Comparison of ENCODE assay signal across 8 mouse cellular contexts in genomic region chr11:77494344-77494676, GRCm38 (mm10). TPM values are rescaled to one million over a fixed set of nuclear protein-coding genes. Genes with fewer than 3 reads are reported as not detected.
DNase-seq lines count a peak whose midpoint lies in the region; ATAC-seq and TF ChIP-seq lines count a peak whose summit lies in the region.

No protein-coding gene starts in this region.

- H3K36me3 ChIP-seq in heart, embryonic 10.5 days: peaks cover 5% of the 10 kb centered on the region
- peaks cover 16% of the 10 kb centered on the region for H3K36me3 ChIP-seq in C2C12 (ENCODE audit: control insufficient read depth, insufficient read depth)
- H3K36me3 ChIP-seq in forebrain, embryonic 14.5 days (ENCODE audit: control insufficient read depth, insufficient read depth, low read length): peaks cover 12% of the 10 kb centered on the region
- H3K36me3 ChIP-seq in liver, embryonic 14.5 days (replicated peaks; ENCODE audit: control insufficient read depth, insufficient read depth, low read depth): no peaks in the 10 kb centered on the region

- H3K79me3 ChIP-seq in C2C12 (ENCODE audit: low read depth): peaks cover 53% of the 10 kb centered on the region

- H3K9me3 ChIP-seq in heart, embryonic 10.5 days: no peaks in the 10 kb centered on the region
- H3K9me3 ChIP-seq in forebrain, embryonic 14.5 days (replicated peaks; ENCODE audit: control insufficient read depth, low read length): no peaks in the 10 kb centered on the region
- H3K9me3 ChIP-seq in liver, embryonic 14.5 days (ENCODE audit: control insufficient read depth, low read length): no peaks in the 10 kb centered on the region

- H3K4me2 ChIP-seq in forebrain, embryonic 14.5 days (ENCODE audit: low read length): peak overlapping the region; percentile 94
- H3K4me2 ChIP-seq in liver, embryonic 14.5 days (ENCODE audit: low read depth): peak overlapping the region; percentile 82

- peak overlapping the region; percentile 97 for H3K27ac ChIP-seq in heart, embryonic 10.5 days
- no peak overlapping the region for H3K27ac ChIP-seq in forebrain, embryonic 14.5 days (ENCODE audit: low read depth, low read length)
- H3K27ac ChIP-seq in liver, embryonic 14.5 days: no peak overlapping the region

- peaks cover 84% of the 10 kb centered on the region for H3K4me1 ChIP-seq in heart, embryonic 10.5 days
- peaks cover 36% of the 10 kb centered on the region for H3K4me1 ChIP-seq in forebrain, embryonic 14.5 days (ENCODE audit: control insufficient read depth, insufficient read depth, low read length)
- peaks cover 7 to 29% of the 10 kb centered on the region in 2 experiments; a peak in 3 of 4 replicates for H3K4me1 ChIP-seq in liver, embryonic 14.5 days (replicated peaks; ENCODE audit: control insufficient read depth in 2 of 2, insufficient read depth in 2 of 2, low read length in 1 of 2)

- H3K4me3 ChIP-seq in heart, embryonic 10.5 days: peak overlapping the region; percentile 99
- H3K4me3 ChIP-seq in C2C12 (ENCODE audit: insufficient read depth, poor library complexity, severe bottlenecking): peak overlapping the region; percentile 69
- H3K4me3 ChIP-seq in forebrain, embryonic 14.5 days (ENCODE audit: low read depth, low read length): peak overlapping the region; percentile 88
- H3K4me3 ChIP-seq in liver, embryonic 14.5 days (ENCODE audit: insufficient read depth in 1 of 2, low read depth in 2 of 2, low read length in 2 of 2): peak overlapping the region; percentile 55 to 82

- no peak for DNase-seq in heart, embryonic 10.5 days (ENCODE audit: low spot score)
- DNase-seq in heart, adult 8-10 months (ENCODE audit: low spot score): no peak
- DNase-seq in forebrain, embryonic 14.5 days (ENCODE audit: low spot score): no peak
- no peak for DNase-seq in liver, embryonic 14.5 days (ENCODE audit: low read depth in 3 of 3, low spot score in 3 of 3)
- no peak for DNase-seq in ovary, postnatal 36 days (ENCODE audit: low spot score)
- no peak for DNase-seq in adrenal gland, postnatal 36 days
- DNase-seq in natural killer cell, adult 2 months (ENCODE audit: low spot score in 2 of 2): no peak

- no peak for TF ChIP-seq CTCF in C2C12 (IDR thresholded peaks at IDR 0.05; ENCODE audit: control insufficient read depth, insufficient read depth, insufficient read length)
- no peak for TF ChIP-seq CTCF in liver, embryonic 14.5 days (IDR thresholded peaks at IDR 0.05; ENCODE audit: low read depth)

- 30% methylated on average over 4 of the region's 4 CpGs for WGBS in heart, embryonic 10.5 days
- 27% methylated on average over 4 of the region's 4 CpGs for WGBS in forebrain, embryonic 14.5 days
- WGBS in liver, embryonic 14.5 days (ENCODE audit: insufficient replicate concordance): 18% methylated on average over 4 of the region's 4 CpGs

- H3K79me2 ChIP-seq in C2C12 (ENCODE audit: control insufficient read depth, insufficient read depth): peaks cover 71% of the 10 kb centered on the region

- no peak for ATAC-seq in forebrain, embryonic 14.5 days
- no peak for ATAC-seq in liver, embryonic 14.5 days (ENCODE audit: insufficient read depth)

- no peak for TF ChIP-seq EP300 in liver, embryonic 14.5 days (IDR thresholded peaks at IDR 0.05; ENCODE audit: low read depth)

- peak overlapping the region; percentile 58 for H3ac ChIP-seq in C2C12 (ENCODE audit: control insufficient read depth, insufficient read length, low read depth)

- 0 out of 2 replicates have a peak, but pooled peaks cover 4% of the 10 kb centered on the region for H3K27me3 ChIP-seq in heart, embryonic 10.5 days (ENCODE audit: insufficient read depth, poor library complexity, severe bottlenecking)
- H3K27me3 ChIP-seq in C2C12 (ENCODE audit: control insufficient read depth, insufficient read depth, insufficient read length): no peaks in the 10 kb centered on the region
- H3K27me3 ChIP-seq in forebrain, embryonic 14.5 days (replicated peaks; ENCODE audit: control insufficient read depth, insufficient read depth, low read length): no peaks in the 10 kb centered on the region
- peaks cover 14% of the 10 kb centered on the region for H3K27me3 ChIP-seq in liver, embryonic 14.5 days (ENCODE audit: control insufficient read depth, insufficient read depth, low read length)

- H3K9ac ChIP-seq in forebrain, embryonic 14.5 days (ENCODE audit: low read length): peak overlapping the region; percentile 96
- H3K9ac ChIP-seq in liver, embryonic 14.5 days (replicated peaks): no peak overlapping the region

TF ChIP-seq in C2C12, 6 proteins besides CTCF, POLR2A, EP300 and RAD21:
- no peak for TF ChIP-seq MAX (IDR thresholded peaks at IDR 0.05)
- no peak for TF ChIP-seq MYOG (IDR thresholded peaks at IDR 0.05; ENCODE audit: control insufficient read depth, extremely low read depth, insufficient read length)
- TF ChIP-seq MYOD1 (IDR thresholded peaks at IDR 0.05; ENCODE audit: control insufficient read depth, insufficient read length, low read depth): peak; percentile 43
- TF ChIP-seq CEBPB (IDR thresholded peaks at IDR 0.05; ENCODE audit: low read depth): no peak

RNA-seq across cellular contexts. Expression of gene Git1, which starts 0.9 kb away (rescaled TPM):
- 9.0 and 11.9 TPM in 2 replicates for polyA plus RNA-seq in heart, embryonic 10.5 days (2016; fragmentation: Nextera tagmentation; extraction: Ambion mirVana)
- 10 to 100 TPM; 53.5 to 63.3 (median 57.1) TPM for total RNA-seq in heart, adult 8-10 months (2022)
- 56.7 TPM for polyA plus RNA-seq in C2C12 (2012; fragmentation: generic; extraction: Trizol)
- polyA plus RNA-seq in forebrain, embryonic 14.5 days (2014; fragmentation: Nextera tagmentation; extraction: Ambion mirVana): 16.3 and 18.7 TPM in 2 replicates
- polyA plus RNA-seq in liver, embryonic 14.5 days (2012; rRNA removed): 6.3 and 7.3 TPM in 2 replicates
- 2.2 TPM in 2 replicates for polyA plus RNA-seq in liver, embryonic 14.5 days (2014; fragmentation: Nextera tagmentation; extraction: Ambion mirVana)
- total RNA-seq in adrenal gland, postnatal 36 days (2021): 10 to 100 TPM; 47.6 to 49.9 TPM

RNA-seq across cellular contexts. Expression of gene Ankrd13b, which starts 4.8 kb away (rescaled TPM):
- 2.5 and 3.5 TPM in 2 replicates for polyA plus RNA-seq in heart, embryonic 10.5 days (2016; fragmentation: Nextera tagmentation; extraction: Ambion mirVana)
- 10 to 100 TPM in 2 of 4 experiments, 1 to 10 TPM in 2; 7.5 to 11.6 (median 9.9) TPM for total RNA-seq in heart, adult 8-10 months (2022)
- 64.3 TPM for polyA plus RNA-seq in C2C12 (2012; fragmentation: generic; extraction: Trizol)
- 25.3 and 32.7 TPM in 2 replicates for polyA plus RNA-seq in forebrain, embryonic 14.5 days (2014; fragmentation: Nextera tagmentation; extraction: Ambion mirVana)
- polyA plus RNA-seq in liver, embryonic 14.5 days (2012; rRNA removed): 4.1 and 4.8 TPM in 2 replicates
- 0.67 and 1.00 TPM in 2 replicates for polyA plus RNA-seq in liver, embryonic 14.5 days (2014; fragmentation: Nextera tagmentation; extraction: Ambion mirVana)
- total RNA-seq in adrenal gland, postnatal 36 days (2021): 1 to 10 TPM; 5.8 to 6.7 TPM

RNA-seq across cellular contexts. Expression of gene Abhd15, which starts 20.6 kb away (rescaled TPM):
- 1.6 and 1.9 TPM in 2 replicates for polyA plus RNA-seq in heart, embryonic 10.5 days (2016; fragmentation: Nextera tagmentation; extraction: Ambion mirVana)
- total RNA-seq in heart, adult 8-10 months (2022): 1 to 10 TPM; 1.7 to 3.2 (median 2.2) TPM
- polyA plus RNA-seq in C2C12 (2012; fragmentation: generic; extraction: Trizol): 1.5 TPM
- 1.2 and 1.8 TPM in 2 replicates for polyA plus RNA-seq in forebrain, embryonic 14.5 days (2014; fragmentation: Nextera tagmentation; extraction: Ambion mirVana)
- 0.76 and 1.1 TPM in 2 replicates for polyA plus RNA-seq in liver, embryonic 14.5 days (2012; rRNA removed)
- polyA plus RNA-seq in liver, embryonic 14.5 days (2014; fragmentation: Nextera tagmentation; extraction: Ambion mirVana): 2.3 and 2.7 TPM in 2 replicates
- total RNA-seq in adrenal gland, postnatal 36 days (2021): 10 to 100 TPM; 12.6 to 14.0 TPM

RNA-seq across cellular contexts. Expression of gene Trp53i13, which starts 21.5 kb away (rescaled TPM):
- polyA plus RNA-seq in heart, embryonic 10.5 days (2016; fragmentation: Nextera tagmentation; extraction: Ambion mirVana): 25.2 and 30.2 TPM in 2 replicates
- 10 to 100 TPM; 10.5 to 12.4 (median 11.4) TPM for total RNA-seq in heart, adult 8-10 months (2022)
- 18.2 TPM for polyA plus RNA-seq in C2C12 (2012; fragmentation: generic; extraction: Trizol)
- polyA plus RNA-seq in forebrain, embryonic 14.5 days (2014; fragmentation: Nextera tagmentation; extraction: Ambion mirVana): 16.3 and 16.6 TPM in 2 replicates
- polyA plus RNA-seq in liver, embryonic 14.5 days (2012; rRNA removed): 2.8 and 3.3 TPM in 2 replicates
- polyA plus RNA-seq in liver, embryonic 14.5 days (2014; fragmentation: Nextera tagmentation; extraction: Ambion mirVana): 3.5 and 4.2 TPM in 2 replicates
- total RNA-seq in adrenal gland, postnatal 36 days (2021): 10 to 100 TPM in 1 of 2 experiments, 1 to 10 TPM in 1; 9.4 to 10.1 TPM

RNA-seq across cellular contexts. Expression of gene Gm10392, which starts 24.7 kb away (rescaled TPM):
- 0.11 TPM in 1 of 2 replicates, not detected in the other for polyA plus RNA-seq in heart, embryonic 10.5 days (2016; fragmentation: Nextera tagmentation; extraction: Ambion mirVana)
- total RNA-seq in heart, adult 8-10 months (2022): not detected
- not detected for polyA plus RNA-seq in C2C12 (2012; fragmentation: generic; extraction: Trizol)
- polyA plus RNA-seq in forebrain, embryonic 14.5 days (2014; fragmentation: Nextera tagmentation; extraction: Ambion mirVana): not detected in 2 replicates
- not detected in 2 replicates for polyA plus RNA-seq in liver, embryonic 14.5 days (2012; rRNA removed)
- not detected in 2 replicates for polyA plus RNA-seq in liver, embryonic 14.5 days (2014; fragmentation: Nextera tagmentation; extraction: Ambion mirVana)
- not detected for total RNA-seq in adrenal gland, postnatal 36 days (2021)
